In the genomic region with DNA sequence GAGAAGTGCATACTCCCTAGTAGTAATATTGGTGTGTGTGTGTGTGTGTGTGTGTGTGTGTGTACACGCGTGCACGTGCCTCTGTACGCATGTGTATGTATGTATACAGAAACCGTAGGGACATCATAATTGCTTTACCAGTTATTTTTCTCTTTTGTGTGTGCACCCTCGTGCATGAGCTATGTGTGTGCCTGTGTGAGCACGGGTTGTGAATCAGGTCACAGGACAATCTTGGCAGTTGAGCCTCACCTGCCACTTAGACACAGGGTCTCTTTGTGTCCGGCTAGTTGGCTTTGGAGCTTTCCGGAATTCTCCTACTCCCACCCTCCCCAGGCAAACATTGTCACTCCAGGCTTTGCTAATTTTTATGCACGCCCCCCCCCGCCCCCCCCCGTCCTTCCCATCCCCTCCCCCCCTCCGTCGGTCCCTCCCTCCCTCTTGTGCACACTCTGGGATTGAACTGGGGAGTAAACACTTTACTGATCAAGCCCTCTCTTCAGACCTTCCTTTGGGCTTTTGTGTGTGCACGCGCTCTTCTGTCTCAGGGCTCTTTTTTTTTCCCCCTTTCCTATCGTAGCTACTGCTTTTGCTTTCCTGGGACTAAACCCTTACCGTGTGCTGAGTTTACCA, we compare ENCODE assay signal across 8 mouse cellular contexts. TPM values are rescaled to one million over a fixed set of nuclear protein-coding genes. Genes with fewer than 3 reads are reported as not detected.
DNase-seq lines count a peak whose midpoint lies in the region; ATAC-seq and TF ChIP-seq lines count a peak whose summit lies in the region.

A gene (minus strand): TSS at position 51 of the 630 bp plus-strand sequence.

- H3K27me3 ChIP-seq in forebrain, embryonic 14.5 days (replicated peaks; ENCODE audit: control insufficient read depth, insufficient read depth, low read length): no peaks in the 10 kb centered on the region
- no peaks in the 10 kb centered on the region for H3K27me3 ChIP-seq in limb, embryonic 11.5 days (ENCODE audit: control insufficient read depth, insufficient read depth, low read length)

- peak within 1 kb of the TSS; percentile 85 for H3K27ac ChIP-seq in forebrain, embryonic 14.5 days (ENCODE audit: low read depth, low read length)
- H3K27ac ChIP-seq in limb, embryonic 11.5 days (replicated peaks; ENCODE audit: low read depth, low read length): no peak within 1 kb of the TSS

- ATAC-seq in forebrain, embryonic 14.5 days: peak; percentile 75
- ATAC-seq in limb, embryonic 11.5 days (ENCODE audit: insufficient number of reproducible peaks, low FRiP score, low TSS enrichment, low read depth): peak; percentile 55; the same call in 1 of the 2 replicates

- H3K4me1 ChIP-seq in forebrain, embryonic 14.5 days (ENCODE audit: control insufficient read depth, insufficient read depth, low read length): no peaks in the 10 kb centered on the region
- H3K4me1 ChIP-seq in limb, embryonic 11.5 days (ENCODE audit: control insufficient read depth, insufficient read depth, low read length): no peaks in the 10 kb centered on the region

- TF ChIP-seq CTCF in brain, embryonic 14.5 days (IDR thresholded peaks at IDR 0.05; ENCODE audit: borderline replicate concordance, extremely low read depth, insufficient read depth, insufficient read length): no peak

- H3K36me3 ChIP-seq in forebrain, embryonic 14.5 days (ENCODE audit: control insufficient read depth, insufficient read depth, low read length): no peaks in the 10 kb centered on the region
- no peaks in the 10 kb centered on the region for H3K36me3 ChIP-seq in limb, embryonic 11.5 days (ENCODE audit: control insufficient read depth, insufficient read depth, low read length)

- WGBS in forebrain, embryonic 14.5 days: 26% methylated on average over 17 of the region's 18 CpGs
- WGBS in limb, embryonic 11.5 days: 31% methylated on average over 18 of the region's 18 CpGs

- DNase-seq in kidney, adult 9 months: peak; percentile 5
- no peak for DNase-seq in kidney, postnatal 25 days
- peak; percentile 71 for DNase-seq in brain, embryonic 14.5 days (ENCODE audit: low read depth)
- DNase-seq in forebrain, embryonic 14.5 days (ENCODE audit: low spot score): peak; percentile 61
- peak; percentile 45 for DNase-seq in limb, embryonic 11.5 days (ENCODE audit: low spot score)
- DNase-seq in retina, embryonic 14.5 days (ENCODE audit: low spot score): peak; percentile 43
- no peak for DNase-seq in thymus, postnatal 0 days (ENCODE audit: low spot score)
- no peak for DNase-seq in frontal cortex, postnatal 14 days (ENCODE audit: low spot score in 2 of 2)

- peak within 1 kb of the TSS; percentile 64 for H3K4me2 ChIP-seq in forebrain, embryonic 14.5 days (ENCODE audit: low read length)
- H3K4me2 ChIP-seq in limb, embryonic 11.5 days (ENCODE audit: low read depth, severe bottlenecking): peak within 1 kb of the TSS; percentile 50

- no peaks in the 10 kb centered on the region for H3K9me3 ChIP-seq in forebrain, embryonic 14.5 days (replicated peaks; ENCODE audit: control insufficient read depth, low read length)
- H3K9me3 ChIP-seq in limb, embryonic 11.5 days (ENCODE audit: control insufficient read depth, low read length): no peaks in the 10 kb centered on the region

- peak within 1 kb of the TSS; percentile 68 for H3K9ac ChIP-seq in forebrain, embryonic 14.5 days (ENCODE audit: low read length)
- peak within 1 kb of the TSS; percentile 24 for H3K9ac ChIP-seq in limb, embryonic 11.5 days (ENCODE audit: low read length)

- peak within 1 kb of the TSS; percentile 37 for H3K4me3 ChIP-seq in forebrain, embryonic 14.5 days (ENCODE audit: low read depth, low read length)
- peak within 1 kb of the TSS; percentile 38 for H3K4me3 ChIP-seq in limb, embryonic 11.5 days (ENCODE audit: low read depth, low read length)

- TF ChIP-seq POLR2A in brain, embryonic 14.5 days (IDR thresholded peaks at IDR 0.05; ENCODE audit: borderline replicate concordance, extremely low read depth, insufficient read depth, insufficient read length, poor library complexity, severe bottlenecking): no peak

RNA-seq across cellular contexts. Expression of the gene that starts here (rescaled TPM):
- polyA plus RNA-seq in brain, embryonic 14.5 days (2012; rRNA removed): not detected in 2 replicates
- polyA plus RNA-seq in forebrain, embryonic 14.5 days (2014; fragmentation: Nextera tagmentation; extraction: Ambion mirVana): not detected in 2 replicates
- not detected in 2 replicates for polyA plus RNA-seq in limb, embryonic 11.5 days (2014; fragmentation: Nextera tagmentation; extraction: Ambion mirVana)
- not detected in 2 replicates for polyA plus RNA-seq in thymus, postnatal 0 days (2015; fragmentation: Nextera tagmentation; extraction: Ambion mirVana)

Comparison
In these comparisons a context has a peak if more than half of its experiments do, and no peak if none do; other contexts are left out.
1. DNase-seq: peak in kidney, adult 9 months (single experiment) and retina, embryonic 14.5 days (single experiment); none in kidney, postnatal 25 days (0 of 2), thymus, postnatal 0 days (single experiment) and frontal cortex, postnatal 14 days (0 of 2).
2. Peak in DNase-seq in brain, embryonic 14.5 days; RNA of the gene not detected or under 1 TPM.
3. Peak in DNase-seq, ATAC-seq, H3K4me3 ChIP-seq, H3K27ac ChIP-seq, H3K9ac ChIP-seq and H3K4me2 ChIP-seq in forebrain, embryonic 14.5 days; RNA of the gene not detected or under 1 TPM.
4. Peak in DNase-seq, ATAC-seq, H3K4me3 ChIP-seq, H3K9ac ChIP-seq and H3K4me2 ChIP-seq in limb, embryonic 11.5 days; RNA of the gene not detected or under 1 TPM.